Mouse (Mus musculus) retina, postnatal 7 days (tissue): Measurements from ENCODE around the gene Vps13d.

ENCODE experiments used
- DNase-seq: peaks from one replicate; pipeline ENCODE4 v3.0.0-alpha.2; 2012; ENCODE audit warnings: low read depth, low spot score

Vps13d gene

GRCm38 (mm10) chr4:145150345-145151102, 44.3 kb downstream of the Vps13d start:
- no peak for DNase-seq

DNA sequence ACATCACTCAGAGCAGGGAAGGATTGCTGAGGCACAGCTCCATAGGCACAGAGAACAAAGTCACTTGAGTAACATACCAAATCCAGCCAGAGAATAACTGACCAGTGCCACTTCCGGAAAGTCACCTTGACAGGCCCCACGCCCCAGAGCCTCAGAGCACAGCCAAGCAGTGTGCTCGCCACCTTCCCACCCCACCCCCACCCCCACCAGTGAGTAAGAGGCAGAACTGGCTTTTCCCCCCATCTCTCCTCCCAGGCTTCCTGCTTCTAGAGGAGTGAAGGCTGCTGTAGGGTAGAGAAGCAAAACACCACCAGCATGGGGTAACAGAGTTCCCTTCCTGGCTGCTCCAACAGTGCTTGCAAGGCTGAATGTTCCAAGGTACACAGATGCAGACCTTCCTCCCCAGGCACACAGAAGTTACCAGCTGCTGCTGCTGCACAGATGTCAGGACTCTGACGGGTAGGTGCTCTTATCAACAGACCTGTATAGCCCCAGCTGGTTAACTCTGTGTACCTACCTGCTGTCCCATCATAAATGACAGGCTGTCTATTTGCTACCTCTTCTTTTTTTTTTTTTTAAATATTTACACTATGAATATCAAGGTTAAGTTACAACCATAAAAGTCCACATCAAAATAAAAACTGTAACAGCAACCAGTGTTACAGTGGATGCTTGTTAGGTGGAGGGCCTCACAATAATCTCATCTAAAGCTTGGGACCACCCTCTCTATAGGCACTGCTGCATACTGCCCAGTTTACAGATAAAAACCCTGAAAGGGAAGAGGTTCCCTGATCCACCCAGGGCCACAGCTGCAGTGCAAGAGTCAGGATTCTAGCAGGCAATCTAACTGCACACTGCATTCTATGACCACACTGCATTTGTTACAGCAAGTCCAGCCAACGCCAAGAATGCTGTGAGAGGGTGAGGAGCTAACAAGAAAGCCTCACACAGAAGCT, 47.5 kb downstream of the Vps13d start:
- no peak for DNase-seq

- no peak for DNase-seq
Observed at GRCm38 (mm10) chr4:145143533-145143932, 51.3 kb downstream of the Vps13d start.

GRCm38 (mm10) chr4:145136705-145137104, 58.1 kb downstream of the Vps13d start:
- DNase-seq, result no peak

GRCm38 (mm10) chr4:145135473-145135872, 59.3 kb downstream of the Vps13d start:
- DNase-seq, result no peak

- no peak for DNase-seq
Observed at GRCm38 (mm10) chr4:145130772-145131171, 64.0 kb downstream of the Vps13d start.

DNA sequence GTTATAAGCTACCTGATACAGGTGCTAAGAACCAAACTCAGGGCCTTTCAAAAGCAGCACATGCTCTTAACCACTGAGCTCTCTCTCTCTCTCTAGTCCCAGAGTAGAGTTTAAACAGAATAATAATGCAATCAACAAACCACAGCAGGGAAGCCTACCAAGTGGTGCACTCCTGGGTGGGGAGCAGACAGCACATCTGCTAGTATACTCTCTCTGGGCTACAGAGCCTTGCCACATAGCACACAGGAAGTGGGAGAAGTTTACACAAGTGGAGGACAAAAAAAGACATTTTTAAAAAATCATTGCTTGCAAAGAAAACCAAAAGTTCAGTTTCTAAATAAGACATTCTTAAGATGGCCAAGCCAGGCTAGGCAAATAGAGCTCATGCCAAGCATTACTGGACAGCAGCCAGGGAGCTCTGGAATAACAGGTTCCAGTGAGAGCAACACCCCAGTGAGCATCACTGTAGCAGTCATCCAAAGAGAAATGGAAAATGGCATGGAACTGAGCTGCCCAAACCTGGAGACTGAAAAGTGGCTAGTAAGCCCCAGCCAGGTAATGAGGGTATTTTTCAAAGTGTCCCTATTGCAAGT, 64.8 kb downstream of the Vps13d start:
- DNase-seq, result no peak

GRCm38 (mm10) chr4:145125463-145126220, 69.2 kb downstream of the Vps13d start:
- no peak for DNase-seq

DNA sequence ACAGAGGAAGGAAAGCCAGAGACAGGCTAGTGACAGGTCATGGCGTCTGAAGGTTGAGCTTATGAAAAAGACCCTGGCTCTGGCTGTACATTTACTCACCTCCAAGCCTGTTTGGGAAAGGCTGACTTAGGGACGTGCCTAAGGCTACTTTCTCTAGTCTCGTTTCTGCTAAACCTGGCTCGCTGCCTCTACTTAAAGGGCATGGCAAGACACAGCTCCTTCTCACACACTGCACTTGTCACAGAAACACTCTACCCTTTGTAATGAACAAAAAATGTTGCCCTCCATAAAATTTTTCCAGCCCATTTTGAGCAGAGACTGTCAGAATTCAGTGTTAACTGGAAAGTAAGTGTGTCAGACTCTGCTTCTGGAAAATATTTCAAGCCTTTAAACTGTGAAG, 70.4 kb downstream of the Vps13d start:
- DNase-seq, result no peak

DNA sequence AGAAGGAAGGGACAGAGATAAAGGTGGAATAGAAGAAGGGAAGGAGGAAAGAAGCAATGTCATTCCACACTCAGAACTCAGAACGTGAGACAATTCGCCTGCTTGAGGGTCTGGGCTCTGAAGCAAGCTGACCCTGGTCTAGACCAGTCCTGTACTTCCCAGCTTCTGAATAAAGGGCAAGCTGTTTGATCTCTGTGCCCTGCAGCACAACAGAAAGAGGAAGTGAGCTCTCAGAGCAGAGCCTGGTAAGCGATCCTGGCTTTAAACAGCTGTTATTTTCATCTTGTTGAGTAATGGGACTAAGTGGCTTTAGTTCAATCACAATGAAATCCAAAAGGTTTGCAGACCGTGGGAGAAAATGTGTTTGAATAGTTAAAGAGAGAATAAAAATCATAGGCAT, 83.2 kb downstream of the Vps13d start:
- no peak for DNase-seq

- DNase-seq, result no peak
Observed at GRCm38 (mm10) chr4:145110736-145111135, 84.1 kb downstream of the Vps13d start.

- DNase-seq, result no peak
Observed at GRCm38 (mm10) chr4:145106796-145107195, 88.0 kb downstream of the Vps13d start.

GRCm38 (mm10) chr4:145105319-145105718, 89.5 kb downstream of the Vps13d start:
- no peak for DNase-seq

DNA sequence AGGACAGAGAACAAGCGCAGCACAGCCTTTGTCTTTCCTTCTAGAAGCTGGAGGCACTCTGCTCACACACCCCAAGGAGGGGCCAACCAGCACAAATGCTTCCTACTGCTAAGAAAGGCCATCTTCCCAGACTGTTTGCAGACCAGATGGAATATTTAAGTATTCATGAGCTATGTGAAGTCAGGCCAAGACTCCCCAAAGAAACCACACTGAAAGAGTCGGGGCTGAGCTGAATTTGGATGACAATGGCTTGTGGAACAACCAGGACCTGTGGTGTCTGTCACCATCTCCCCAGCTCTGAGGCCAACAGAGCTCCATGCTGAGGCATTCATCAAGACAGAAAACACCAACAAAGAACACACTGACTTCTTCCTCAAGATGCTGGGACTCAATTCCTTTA, 89.9 kb downstream of the Vps13d start:
- DNase-seq, result no peak

DNA sequence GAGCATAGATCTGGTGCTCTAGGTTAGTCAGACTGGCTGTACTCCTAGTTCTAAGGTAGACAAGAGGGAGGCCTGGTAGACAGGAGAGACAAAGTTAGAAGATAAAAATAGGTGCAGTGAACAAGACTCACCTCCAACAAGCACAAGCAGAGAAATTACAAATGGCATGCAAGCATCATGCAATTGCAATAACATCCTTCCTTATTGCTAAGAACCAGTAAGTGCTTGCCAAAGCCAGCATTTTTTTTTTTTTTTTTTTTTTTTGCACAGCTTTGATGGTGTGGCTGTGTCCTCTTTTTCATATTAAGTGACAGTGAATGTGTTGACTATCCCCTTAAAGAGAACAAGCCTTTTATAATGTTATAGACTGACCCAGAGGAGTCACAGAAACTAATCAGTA, 91.2 kb downstream of the Vps13d start:
- DNase-seq, result no peak

- DNase-seq, result no peak
Observed at GRCm38 (mm10) chr4:145101823-145102718, 92.7 kb downstream of the Vps13d start.

- no peak for DNase-seq
Observed at GRCm38 (mm10) chr4:145099853-145100252, 95.0 kb downstream of the Vps13d start.

DNA sequence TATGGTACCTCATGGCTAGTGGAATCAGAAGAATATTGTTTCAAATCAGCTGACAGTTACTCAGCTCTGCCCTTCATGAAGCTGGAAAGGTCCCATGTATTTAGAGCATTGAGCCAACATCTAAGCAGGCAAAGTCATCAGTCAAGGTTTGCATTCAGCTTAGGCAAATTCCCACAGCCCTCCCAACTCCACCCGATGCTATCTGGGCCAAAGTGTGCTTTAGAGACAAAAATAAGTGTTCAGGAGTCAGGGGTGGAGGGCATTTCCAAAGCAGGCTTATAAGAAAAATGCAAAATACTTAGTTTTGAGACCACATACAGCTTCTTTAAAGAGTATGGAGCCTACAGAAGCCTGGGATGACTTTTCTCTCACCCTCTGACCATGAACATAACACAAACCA, 95.5 kb downstream of the Vps13d start:
- DNase-seq, result no peak

DNA sequence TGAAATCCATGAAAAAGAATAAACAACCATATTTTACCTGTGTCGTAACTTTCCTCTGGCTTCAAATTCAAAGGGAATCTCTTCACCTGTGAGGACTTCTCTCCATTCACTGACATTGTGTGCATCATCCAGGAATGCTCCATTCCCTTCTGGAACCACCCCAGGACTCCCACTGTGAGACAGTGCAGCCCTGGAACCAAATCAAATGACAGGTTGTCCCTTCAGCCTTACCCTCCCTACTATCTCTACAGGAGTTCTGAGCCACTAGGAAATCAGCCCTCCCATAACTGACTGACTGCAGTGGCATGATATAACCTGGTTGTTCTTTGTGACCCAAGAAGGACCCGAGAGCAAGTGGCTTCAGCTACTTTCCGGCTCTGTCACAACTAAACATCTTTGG, 96.8 kb downstream of the Vps13d start:
- no peak for DNase-seq

DNA sequence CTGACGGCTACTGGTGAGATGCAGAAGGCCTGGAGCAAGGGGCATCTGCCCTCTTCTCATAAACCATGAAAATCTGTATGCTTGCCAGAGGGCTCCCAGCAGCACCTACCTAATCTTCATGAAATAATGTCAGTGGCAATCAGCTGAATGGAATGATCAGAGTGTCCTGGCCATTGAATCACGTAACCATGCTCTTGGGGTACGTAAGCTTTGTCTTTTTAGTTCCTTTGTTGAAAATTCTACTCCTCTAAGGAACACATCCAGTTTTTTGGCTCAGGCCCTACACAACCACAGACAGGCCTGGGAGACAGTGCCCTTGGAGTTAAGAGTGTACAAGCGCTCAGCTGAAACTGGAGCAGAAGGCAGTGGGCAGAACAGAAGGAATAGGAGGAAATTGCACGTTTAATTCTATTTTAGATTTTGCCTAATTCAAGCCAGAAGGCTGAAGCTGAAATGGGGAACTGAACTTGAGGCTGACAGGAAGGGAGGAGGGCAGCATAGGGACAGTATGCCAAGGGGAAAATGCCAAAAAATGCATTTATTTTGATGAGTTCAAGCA, 98.2 kb downstream of the Vps13d start:
- DNase-seq, result no peak
